Mouse (Mus musculus): ENCODE data around the gene E130114P18Rik. TPM values are rescaled to one million over a fixed set of nuclear protein-coding genes. Genes with fewer than 3 reads are reported as not detected.

Gene E130114P18Rik
- polyA plus RNA-seq, 2 experiments from 2014 or later = not detected

- ATAC-seq = no peak
Measured at GRCm38 (mm10) chr4:97775494-97776265, 2.2 kb downstream of the E130114P18Rik start.

- ATAC-seq = no peak
Measured at GRCm38 (mm10) chr4:97775059-97775458, 2.8 kb downstream of the E130114P18Rik start.

- no peak for ATAC-seq
Measured at GRCm38 (mm10) chr4:97774446-97774950, 3.4 kb downstream of the E130114P18Rik start.

DNA sequence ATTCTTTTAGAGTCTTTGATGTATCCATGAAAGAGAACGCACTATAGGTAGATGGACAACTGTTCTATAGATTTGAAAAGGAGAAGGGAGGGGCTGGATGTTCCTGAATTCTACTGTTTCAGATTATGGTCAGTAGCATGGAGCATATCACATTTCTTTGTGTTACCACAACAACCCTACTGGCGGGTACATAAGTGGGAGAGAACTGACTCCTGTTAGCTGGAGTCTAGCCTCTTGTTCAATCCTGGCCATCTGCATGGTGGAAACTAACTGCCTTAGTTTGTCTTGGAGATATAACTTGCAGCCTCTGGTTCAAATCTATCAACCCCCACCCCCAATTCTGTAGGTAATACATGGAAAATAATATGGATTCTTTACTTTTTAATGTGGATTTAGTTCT, 4.1 kb downstream of the E130114P18Rik start:
- ATAC-seq = no peak

- peak; percentile 79 for ATAC-seq
Measured at GRCm38 (mm10) chr4:97773110-97773593, 4.7 kb downstream of the E130114P18Rik start.

DNA sequence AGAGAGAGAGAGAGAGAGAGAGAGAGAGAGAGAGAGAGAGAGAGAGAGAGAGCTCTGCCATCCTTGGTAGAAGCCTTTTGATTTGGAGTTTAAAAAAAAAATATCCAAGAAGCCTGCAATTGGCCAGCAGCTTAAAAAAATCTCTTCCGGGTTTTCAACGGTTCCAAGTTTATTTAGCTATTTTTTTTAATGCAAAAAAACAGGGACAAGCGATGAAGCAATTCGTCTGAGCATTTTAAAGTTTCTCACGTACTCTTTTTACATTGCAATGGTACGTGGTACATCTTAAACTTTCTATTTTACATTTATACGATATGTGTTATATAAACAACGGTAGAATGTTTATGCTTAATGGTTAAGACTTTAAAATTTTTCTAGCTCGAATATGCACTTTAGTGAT, 5.2 kb downstream of the E130114P18Rik start, which contains the start of gene Nfia:
Nfia (plus strand) TSS at position 94 of the 400 bp plus-strand sequence.
- ATAC-seq = no peak

DNA sequence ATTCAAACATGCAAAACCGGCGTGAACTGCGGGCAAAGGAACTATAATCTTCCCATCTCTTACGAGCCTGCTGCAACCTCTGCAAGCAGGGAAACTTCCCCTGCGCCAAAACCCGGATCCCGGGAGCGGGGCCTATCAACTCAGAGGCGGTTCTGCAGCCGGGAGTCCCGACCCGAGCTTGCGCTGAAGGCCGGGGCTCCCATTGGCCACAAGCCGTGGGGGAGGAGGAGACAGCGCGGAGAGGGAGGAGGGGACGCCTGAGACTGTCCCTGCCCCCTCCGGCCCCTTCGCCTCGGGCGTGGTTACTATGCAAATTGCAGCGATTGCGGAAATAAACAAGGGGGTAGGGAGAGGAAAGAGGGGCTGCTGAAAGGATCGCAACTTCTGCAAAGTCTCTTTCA, 5.8 kb downstream of the E130114P18Rik start:
- peak; percentile 83 for ATAC-seq

GRCm38 (mm10) chr4:97771426-97771825, 6.5 kb downstream of the E130114P18Rik start:
- no peak for ATAC-seq

DNA sequence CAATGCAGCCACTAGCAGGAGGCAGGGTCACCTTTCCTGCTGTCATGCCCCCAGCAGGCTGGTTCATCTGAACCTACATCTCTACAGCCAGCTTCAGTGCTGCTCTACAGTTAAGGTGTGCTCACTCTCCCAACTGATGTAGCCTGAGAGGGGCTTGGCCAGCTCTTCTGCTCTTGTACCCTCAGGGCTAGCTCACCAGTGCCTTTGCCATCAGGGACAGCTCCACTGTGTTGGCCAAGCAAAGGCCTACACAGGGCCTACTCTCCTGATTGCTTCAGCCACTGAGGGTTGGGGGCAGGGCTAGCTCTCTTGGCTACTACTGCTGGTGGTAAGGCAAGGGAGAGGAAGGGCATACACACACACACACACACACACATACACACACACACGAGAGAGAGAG, 8.0 kb downstream of the E130114P18Rik start:
- no peak for ATAC-seq

DNA sequence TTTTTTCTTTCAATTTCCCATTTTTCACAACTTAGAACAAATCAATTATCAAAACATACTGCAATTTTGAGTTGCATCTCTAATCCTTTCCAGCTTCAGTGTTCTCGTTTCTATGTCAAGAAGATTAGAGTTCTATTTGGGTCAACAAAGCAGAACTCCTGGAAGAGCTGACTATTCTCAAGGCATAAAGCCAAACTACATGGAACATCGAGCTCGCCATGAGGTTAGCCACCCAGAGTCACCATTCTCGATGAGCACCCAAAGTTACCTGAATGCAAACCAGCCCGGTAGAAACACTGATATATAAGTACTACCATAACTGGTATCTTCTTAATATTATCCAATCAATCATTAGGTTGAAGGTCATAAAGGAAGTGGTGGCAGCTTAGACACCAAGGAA, 10.4 kb downstream of the E130114P18Rik start:
- ATAC-seq = no peak

GRCm38 (mm10) chr4:97767025-97767424, 10.9 kb downstream of the E130114P18Rik start:
- ATAC-seq = no peak

DNA sequence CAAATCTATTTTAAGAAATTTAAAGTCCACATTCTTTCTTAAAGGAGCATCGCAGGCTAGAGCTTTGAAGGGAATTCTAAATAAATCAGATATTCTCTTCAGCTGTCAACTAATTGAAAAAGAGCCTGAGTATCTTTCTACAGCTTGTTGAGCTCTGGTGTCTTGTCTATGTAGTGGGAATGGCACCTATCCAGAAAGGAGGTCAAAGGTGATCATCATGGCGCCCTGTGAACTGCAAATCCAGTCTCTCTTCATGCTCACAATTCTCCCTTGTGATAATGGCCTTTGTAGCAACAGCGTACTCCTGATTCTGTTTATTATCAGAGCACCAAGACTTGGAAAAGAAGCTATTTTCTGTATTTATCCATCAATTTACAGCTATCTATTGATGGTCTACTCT, 11.8 kb downstream of the E130114P18Rik start:
- ATAC-seq = no peak

- no peak for ATAC-seq
Measured at GRCm38 (mm10) chr4:97765341-97766020, 12.4 kb downstream of the E130114P18Rik start.

GRCm38 (mm10) chr4:97764616-97765015, 13.3 kb downstream of the E130114P18Rik start:
- no peak for ATAC-seq

GRCm38 (mm10) chr4:97758661-97759060, 19.2 kb downstream of the E130114P18Rik start:
- ATAC-seq = no peak

- ATAC-seq = peak; percentile 58
Measured at GRCm38 (mm10) chr4:97757978-97758461, 19.9 kb downstream of the E130114P18Rik start.

DNA sequence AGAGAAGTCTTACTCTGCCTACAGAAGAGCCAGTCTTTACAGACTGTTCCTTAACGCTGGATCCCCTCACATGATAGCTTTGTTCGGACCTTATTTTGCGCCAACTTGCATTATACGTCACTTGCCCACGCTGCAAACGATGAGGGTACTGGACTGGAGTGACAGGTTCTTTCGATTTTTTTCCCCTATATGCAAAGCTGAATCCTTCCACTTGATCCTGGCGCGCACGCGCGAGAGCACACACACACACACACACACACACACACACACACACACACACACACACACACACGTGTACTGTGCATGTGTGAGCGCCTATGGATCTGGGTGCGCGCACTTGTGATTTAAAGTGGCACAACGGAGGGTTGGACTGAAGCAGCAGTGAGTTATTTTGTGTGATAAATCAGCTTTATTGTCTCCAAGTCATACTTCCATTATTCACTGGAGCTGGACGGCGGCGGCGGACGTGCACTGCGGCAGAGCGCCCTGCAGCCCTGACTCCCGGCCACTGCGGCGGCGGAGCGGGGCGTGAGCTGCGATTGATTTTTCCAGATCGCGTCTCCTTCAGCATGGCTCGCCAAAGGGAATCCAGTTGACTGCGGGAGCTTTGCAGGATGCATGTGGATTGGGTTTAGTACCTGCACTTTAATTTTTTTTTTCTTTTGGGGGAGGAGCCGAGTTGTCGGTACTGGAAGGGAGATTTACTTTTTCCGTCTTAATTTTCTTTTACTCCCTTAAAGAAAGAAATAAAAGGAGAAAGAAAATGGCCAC, 20.5 kb downstream of the E130114P18Rik start:
- peak; percentile 43 for ATAC-seq

DNA sequence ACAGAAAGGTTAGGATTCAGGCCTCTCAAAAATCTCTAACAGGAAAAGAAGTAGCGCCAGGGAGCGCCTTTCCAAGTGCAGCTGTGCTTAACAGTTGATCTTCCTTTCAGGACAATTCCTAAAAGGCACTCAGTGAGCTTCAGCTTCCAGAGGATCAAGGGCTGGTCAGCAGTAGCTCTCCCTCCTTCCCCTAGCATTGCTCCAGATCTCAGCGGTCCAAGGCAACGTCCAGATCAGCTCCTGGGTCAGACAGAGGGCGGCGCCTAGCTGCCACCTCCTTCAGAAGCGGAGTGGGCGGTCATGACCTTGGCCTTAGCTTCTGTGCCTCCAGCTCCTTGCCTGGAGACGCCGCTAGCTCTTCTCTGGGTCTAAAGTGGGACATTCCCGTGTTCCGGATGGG, 23.6 kb downstream of the E130114P18Rik start:
- ATAC-seq = no peak

DNA sequence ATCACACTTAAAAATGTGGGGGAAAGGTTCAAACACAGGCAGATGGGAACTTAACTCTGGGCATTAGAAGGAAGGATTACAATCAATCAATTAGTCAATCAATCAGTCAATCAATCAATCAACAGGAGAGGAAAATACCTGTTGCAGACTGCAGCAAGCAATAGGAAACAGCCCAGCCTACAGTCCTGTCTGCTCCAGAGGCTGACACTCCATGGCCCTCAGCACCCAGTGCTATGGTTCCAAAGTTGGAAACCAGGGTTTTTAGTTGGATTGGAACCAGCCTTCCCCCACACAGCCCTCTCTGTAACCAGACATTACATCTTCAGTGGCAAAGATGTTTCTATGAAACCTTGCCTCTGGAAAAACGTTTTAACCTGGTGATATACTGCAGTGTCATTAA, 24.4 kb downstream of the E130114P18Rik start:
- no peak for ATAC-seq

DNA sequence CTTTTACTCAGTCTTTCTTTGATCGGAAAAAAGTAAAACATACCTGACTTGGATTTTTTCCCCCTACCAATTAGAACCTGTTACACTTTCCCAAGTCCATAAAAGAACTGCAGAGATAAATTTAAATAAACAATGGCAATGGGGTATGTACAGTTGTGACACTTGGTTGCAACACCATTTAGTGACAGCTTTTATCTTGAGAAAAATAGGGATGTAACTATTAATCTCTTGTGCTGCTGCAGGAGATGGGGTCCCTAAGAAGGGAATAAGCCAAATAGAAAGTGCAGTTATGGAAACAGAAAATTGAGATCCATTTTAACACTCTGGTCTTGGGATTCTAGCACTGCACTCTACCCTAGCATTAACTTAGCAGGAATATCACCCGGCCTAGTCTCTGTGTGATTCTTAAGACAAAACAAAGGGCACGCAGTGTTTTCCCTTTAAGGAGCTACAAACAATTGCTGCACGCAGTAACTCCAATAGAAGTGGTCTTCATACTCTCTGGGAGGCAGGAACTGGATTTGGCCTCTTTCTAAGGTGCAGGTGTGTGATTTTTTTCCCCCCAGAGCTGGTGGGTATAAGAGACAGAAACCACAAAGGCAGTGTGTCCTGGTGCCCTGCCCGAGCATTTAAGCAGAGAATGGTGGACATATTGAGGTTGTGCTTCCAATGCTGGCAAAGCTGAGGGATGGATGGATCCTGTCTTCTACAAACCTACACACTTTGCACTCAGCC, 25.4 kb downstream of the E130114P18Rik start:
- no peak for ATAC-seq

DNA sequence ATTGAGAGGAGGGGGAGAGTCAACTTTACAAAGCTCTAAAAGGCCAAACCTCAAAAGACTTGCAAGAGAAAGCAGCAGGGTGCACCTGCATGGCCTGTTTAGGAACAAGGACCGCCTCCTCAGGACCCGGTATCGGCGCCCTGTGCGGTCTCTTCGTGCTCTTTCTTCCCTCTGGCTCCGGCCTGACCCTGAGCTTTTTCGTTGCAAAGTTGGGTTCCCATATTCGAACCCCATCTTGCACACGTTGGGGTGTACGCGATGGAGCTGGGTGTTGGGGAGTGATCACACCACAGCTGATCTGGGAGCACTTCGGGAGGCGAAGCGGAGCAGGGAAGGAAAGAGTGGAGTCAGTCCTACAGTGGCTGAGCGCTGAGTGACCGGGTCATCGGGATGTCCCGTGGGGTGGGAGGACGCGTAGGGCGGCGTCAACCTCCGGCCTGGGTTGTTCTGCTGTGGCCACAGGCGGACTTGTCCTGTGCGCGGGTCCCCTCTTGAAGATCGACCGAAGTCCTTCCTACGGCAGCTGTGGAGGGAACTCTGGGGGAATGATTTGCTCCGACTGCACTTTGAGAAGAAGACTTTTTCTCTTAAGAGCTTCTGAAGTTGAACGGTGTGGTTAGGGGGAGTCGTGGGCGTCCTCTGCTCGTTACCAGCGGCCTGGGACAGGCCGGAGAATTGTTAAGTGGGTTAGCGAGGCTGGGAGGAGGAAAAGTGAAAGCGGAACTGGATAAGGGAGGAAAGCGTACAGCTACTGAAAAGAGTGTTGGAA, 26.2 kb downstream of the E130114P18Rik start:
- ATAC-seq = peak; percentile 44

All from activated CD4-positive, CD25-positive, alpha-beta regulatory T cell, adult 4 months (primary cell).